Comparison of ENCODE assay signal across 8 mouse cellular contexts in genomic region chr12:106310171-106310570, GRCm38 (mm10).
DNase-seq lines count a peak whose midpoint lies in the region; ATAC-seq and TF ChIP-seq lines count a peak whose summit lies in the region.

No protein-coding gene starts in this region.

- H3K36me3 ChIP-seq in liver, embryonic 11.5 days (ENCODE audit: control insufficient read depth, insufficient read depth, low read length) = no peaks in the 10 kb centered on the region
- no peaks in the 10 kb centered on the region for H3K36me3 ChIP-seq in limb, embryonic 12.5 days
- H3K36me3 ChIP-seq in stomach, embryonic 16.5 days (ENCODE audit: control insufficient read depth, insufficient read depth, low read length) = no peaks in the 10 kb centered on the region

- no peaks in the 10 kb centered on the region for H3K27me3 ChIP-seq in liver, embryonic 11.5 days (replicated peaks; ENCODE audit: control insufficient read depth, insufficient read depth, low read length)
- peaks cover 27% of the 10 kb centered on the region for H3K27me3 ChIP-seq in limb, embryonic 12.5 days
- H3K27me3 ChIP-seq in stomach, embryonic 16.5 days (ENCODE audit: control insufficient read depth, insufficient read depth, low read length) = no peaks in the 10 kb centered on the region; the same call in 1 of the 2 replicates

- 48% methylated on average over 6 of the region's 6 CpGs for WGBS in liver, embryonic 11.5 days
- 45% methylated on average over 6 of the region's 6 CpGs for WGBS in limb, embryonic 12.5 days
- 55% methylated on average over 6 of the region's 6 CpGs for WGBS in stomach, embryonic 16.5 days

- no peak for TF ChIP-seq CTCF in embryonic fibroblast, embryonic 13.5 days (IDR thresholded peaks at IDR 0.05; ENCODE audit: borderline replicate concordance, insufficient read depth, low read length)

- TF ChIP-seq POLR2A in embryonic fibroblast, embryonic 13.5 days (IDR thresholded peaks at IDR 0.05; ENCODE audit: low read depth, low read length) = no peak

- no peak overlapping the region for H3K9ac ChIP-seq in liver, embryonic 11.5 days (ENCODE audit: low read depth, low read length)
- H3K9ac ChIP-seq in limb, embryonic 12.5 days (replicated peaks) = 0 out of 2 replicates have a peak overlapping the region, but pooled peaks have one; percentile 59
- no peak overlapping the region for H3K9ac ChIP-seq in stomach, embryonic 16.5 days (ENCODE audit: low read length)

- H3K9me3 ChIP-seq in liver, embryonic 11.5 days (ENCODE audit: control insufficient read depth, low read length) = no peaks in the 10 kb centered on the region
- H3K9me3 ChIP-seq in limb, embryonic 12.5 days = no peaks in the 10 kb centered on the region
- no peaks in the 10 kb centered on the region for H3K9me3 ChIP-seq in stomach, embryonic 16.5 days (replicated peaks; ENCODE audit: control insufficient read depth, low read length)

- H3K4me1 ChIP-seq in liver, embryonic 11.5 days (replicated peaks; ENCODE audit: control insufficient read depth, insufficient read depth, low read length) = no peaks in the 10 kb centered on the region; the same call in 1 of the 2 replicates
- no peaks in the 10 kb centered on the region for H3K4me1 ChIP-seq in embryonic fibroblast, embryonic 13.5 days (ENCODE audit: control insufficient read depth, insufficient read depth, low read length)
- H3K4me1 ChIP-seq in limb, embryonic 12.5 days (replicated peaks) = peaks cover 13% of the 10 kb centered on the region
- H3K4me1 ChIP-seq in stomach, embryonic 16.5 days (ENCODE audit: control insufficient read depth, insufficient read depth, low read length) = no peaks in the 10 kb centered on the region

- H3K4me3 ChIP-seq in liver, embryonic 11.5 days (ENCODE audit: low read depth, low read length) = no peak overlapping the region
- H3K4me3 ChIP-seq in embryonic fibroblast, embryonic 13.5 days (ENCODE audit: insufficient read depth, low read length) = peak overlapping the region; percentile 61; the same call in 1 of the 2 replicates
- peak overlapping the region; percentile 50 for H3K4me3 ChIP-seq in limb, embryonic 12.5 days (replicated peaks)
- H3K4me3 ChIP-seq in stomach, embryonic 16.5 days (replicated peaks; ENCODE audit: low read length) = peak overlapping the region; percentile 57; the same call in 1 of the 2 replicates

- no peak for ATAC-seq in liver, embryonic 11.5 days (replicated peaks; ENCODE audit: low FRiP score)
- no peak for ATAC-seq in limb, embryonic 12.5 days (ENCODE audit: insufficient number of reproducible peaks, insufficient read depth, low FRiP score, low TSS enrichment, low read depth)
- ATAC-seq in stomach, embryonic 16.5 days (ENCODE audit: insufficient read depth, low FRiP score) = no peak
- no peak for ATAC-seq in megakaryocyte progenitor cell, adult 5-6 weeks (replicated peaks; ENCODE audit: poor library complexity)

- H3K27ac ChIP-seq in liver, embryonic 11.5 days (ENCODE audit: low read depth, low read length) = no peak overlapping the region
- no peak overlapping the region for H3K27ac ChIP-seq in embryonic fibroblast, embryonic 13.5 days (ENCODE audit: insufficient read depth, low read length)
- no peak overlapping the region for H3K27ac ChIP-seq in limb, embryonic 12.5 days
- H3K27ac ChIP-seq in stomach, embryonic 16.5 days (ENCODE audit: low read length) = no peak overlapping the region

- H3K4me2 ChIP-seq in liver, embryonic 11.5 days = peak overlapping the region; percentile 78
- H3K4me2 ChIP-seq in limb, embryonic 12.5 days = peak overlapping the region; percentile 85
- peak overlapping the region; percentile 79 for H3K4me2 ChIP-seq in stomach, embryonic 16.5 days (ENCODE audit: low read depth, low read length)

- DNase-seq in liver, embryonic 11.5 days (ENCODE audit: low spot score) = no peak
- DNase-seq in liver = no peak
- DNase-seq in adrenal gland, adult 8-10 months = no peak
- no peak for DNase-seq in right cerebral cortex, postnatal 25 days
